Mouse (Mus musculus) liver, embryonic 16.5 days (tissue): ENCODE results near the gene Prss53. TPM values are rescaled to one million over a fixed set of nuclear protein-coding genes. Genes with fewer than 3 reads are reported as not detected.

Source experiments
- ATAC-seq: fragments of 200-750 bp; cut with Nextera tagmentation; 2 replicates; pipeline ENCODE4 v1.8.0; 2017; ENCODE audit warnings: low read depth, mild to moderate bottlenecking, moderate number of reproducible peaks, moderate library complexity
- H3K27ac ChIP-seq: fragments of 300-500 bp; sonication (generic); 2 replicates; pipeline ENCODE4 v1.5.1; 2014; ENCODE audit warnings: mild to moderate bottlenecking, low read length
- H3K27me3 ChIP-seq: fragments of 300-500 bp; sonication (generic); 2 replicates; pipeline ENCODE4 v1.6.1; 2014; ENCODE audit warnings: low read depth, low read length, mixed read lengths; ENCODE audit not compliant: control insufficient read depth, insufficient read depth
- H3K36me3 ChIP-seq: fragments of 300-500 bp; sonication (generic); 2 replicates; pipeline ENCODE4 v1.6.1; 2014; ENCODE audit warnings: mild to moderate bottlenecking; ENCODE audit not compliant: control insufficient read depth, insufficient read depth
- H3K4me1 ChIP-seq: fragments of 300-500 bp; sonication (generic); 2 replicates; pipeline ENCODE4 v1.6.1; 2014; ENCODE audit warnings: low read depth, low read length, mixed read lengths; ENCODE audit not compliant: control insufficient read depth
- H3K4me2 ChIP-seq: fragments of 300-500 bp; sonication (generic); 2 replicates; pipeline ENCODE4 v1.6.1; 2014; ENCODE audit warnings: low read depth, low read length, mixed read lengths
- H3K4me3 ChIP-seq: fragments of 300-500 bp; sonication (generic); 2 replicates; pipeline ENCODE4 v1.5.1; 2014; ENCODE audit warnings: low read depth, mild to moderate bottlenecking, low read length
- H3K9ac ChIP-seq: fragments of 300-500 bp; sonication (generic); 2 replicates; pipeline ENCODE4 v1.6.1; 2014; ENCODE audit warnings: low read depth, low read length
- H3K9me3 ChIP-seq: fragments of 300-500 bp; sonication (generic); replicated peaks from 2 replicates; pipeline ENCODE4 v1.6.1; 2016; ENCODE audit warnings: low read length; ENCODE audit not compliant: control insufficient read depth
- WGBS: fragments of 180-500 bp; shearing (Covaris S2); extraction: QIAGEN DNeasy Blood & Tissue Kit; methylation state at CpG from one replicate; pipeline ENCODE4 v1.1.7; 2014; ENCODE audit not compliant: insufficient replicate concordance; 5-methylcytosine and 5-hydroxymethylcytosine counted together
- polyA plus RNA-seq: library from polyadenylated mRNA; unstranded; fragments of >200 nt; fragmentation: Nextera tagmentation; extraction: Ambion mirVana; gene quantifications from 2 replicates; pipeline ENCODE4 v1.2.1, GENCODE M21; 2015

Gene Prss53
- polyA plus RNA-seq, 1 experiment from 2014 or later = 0.41 TPM

DNA sequence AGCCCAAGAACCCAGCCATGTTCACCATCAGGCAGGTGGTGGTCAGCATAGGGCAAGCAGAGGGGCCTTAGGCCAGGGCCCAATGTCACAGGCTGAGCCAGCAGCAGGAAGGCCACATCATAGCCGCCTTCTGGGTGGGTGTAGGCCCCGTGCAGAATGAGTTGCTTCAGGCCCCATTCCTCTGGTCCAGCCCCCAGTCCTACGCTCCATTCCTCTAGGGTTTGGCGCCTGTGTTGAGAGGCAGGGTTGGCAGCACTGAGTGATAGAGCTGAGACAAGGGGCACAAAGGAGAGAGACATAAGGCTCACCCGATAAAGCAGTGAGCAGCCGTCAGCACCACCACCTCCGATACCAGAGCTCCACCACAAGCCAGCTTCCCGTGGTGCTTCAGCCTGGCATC is 3.6 kb downstream of the Prss53 start:
- Histone ChIP-seq H3K9ac (no peak overlapping the region), H3K4me1 (peaks cover 4% of the 10 kb centered on the region), H3K4me2 (no peak overlapping the region), H3K9me3 (no peaks in the 10 kb centered on the region), H3K27me3 (no peaks in the 10 kb centered on the region), H3K27ac (no peak overlapping the region), H3K4me3 (no peak overlapping the region), H3K36me3 (peaks cover 30% of the 10 kb centered on the region)
- no peak for ATAC-seq
- WGBS = 88% methylated on average over 8 of the region's 8 CpGs

DNA sequence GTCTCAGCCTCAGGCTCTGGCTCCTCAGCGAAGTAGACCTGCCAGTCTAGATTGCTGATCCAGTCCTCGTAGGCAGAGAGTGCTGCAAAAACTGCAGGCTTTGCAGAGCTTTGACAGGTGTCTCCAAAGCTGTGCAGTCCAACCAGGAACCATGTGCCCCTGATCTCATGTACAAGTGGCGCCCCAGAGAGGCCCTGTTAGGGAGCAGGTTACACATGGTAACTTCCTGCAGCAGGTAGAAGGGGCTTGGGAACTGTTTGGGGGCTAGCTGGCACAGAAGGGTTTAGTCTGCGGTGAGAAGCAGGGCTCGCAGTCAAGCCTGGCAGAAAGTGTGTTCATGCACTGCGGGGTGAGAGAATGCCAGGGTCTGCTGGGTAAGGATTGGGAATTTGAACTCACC is 4.2 kb downstream of the Prss53 start:
- 88% methylated on average over 6 of the region's 6 CpGs for WGBS
- Histone ChIP-seq H3K4me1 (peaks cover 4% of the 10 kb centered on the region), H3K9ac (0 out of 2 replicates have a peak overlapping the region, but pooled peaks have one; percentile 8), H3K9me3 (peaks cover 3% of the 10 kb centered on the region; the same call in 1 of the 2 replicates), H3K4me3 (no peak overlapping the region), H3K36me3 (peaks cover 36% of the 10 kb centered on the region), H3K27me3 (no peaks in the 10 kb centered on the region), H3K4me2 (no peak overlapping the region), H3K27ac (no peak overlapping the region)
- no peak for ATAC-seq

DNA sequence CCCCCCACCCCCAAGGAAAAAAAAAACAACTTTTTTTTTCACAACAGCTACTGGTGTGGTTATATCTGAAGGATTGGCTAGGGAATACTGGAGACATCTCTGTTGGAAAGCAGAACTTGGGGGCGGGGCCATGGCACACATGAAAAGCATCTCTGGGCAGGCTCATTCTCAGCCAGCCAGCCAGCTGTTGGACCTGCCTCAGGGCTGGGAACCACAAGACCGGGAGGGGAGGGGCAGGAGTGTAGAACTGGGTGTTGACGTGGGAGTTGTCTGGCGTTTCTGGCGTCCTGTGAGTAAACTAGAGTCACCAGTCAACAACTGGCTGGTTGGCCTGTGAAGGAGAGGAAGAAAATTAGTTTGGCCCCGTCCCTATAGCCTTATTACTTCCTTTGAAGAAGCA is 4.8 kb downstream of the Prss53 start:
- Histone ChIP-seq H3K9ac (no peak overlapping the region), H3K4me1 (peaks cover 4% of the 10 kb centered on the region), H3K4me2 (no peak overlapping the region), H3K27me3 (no peaks in the 10 kb centered on the region), H3K9me3 (peaks cover 3% of the 10 kb centered on the region), H3K36me3 (peaks cover 42% of the 10 kb centered on the region), H3K4me3 (no peak overlapping the region), H3K27ac (no peak overlapping the region)
- no peak for ATAC-seq
- WGBS = 46% methylated on average over 6 of the region's 6 CpGs

DNA sequence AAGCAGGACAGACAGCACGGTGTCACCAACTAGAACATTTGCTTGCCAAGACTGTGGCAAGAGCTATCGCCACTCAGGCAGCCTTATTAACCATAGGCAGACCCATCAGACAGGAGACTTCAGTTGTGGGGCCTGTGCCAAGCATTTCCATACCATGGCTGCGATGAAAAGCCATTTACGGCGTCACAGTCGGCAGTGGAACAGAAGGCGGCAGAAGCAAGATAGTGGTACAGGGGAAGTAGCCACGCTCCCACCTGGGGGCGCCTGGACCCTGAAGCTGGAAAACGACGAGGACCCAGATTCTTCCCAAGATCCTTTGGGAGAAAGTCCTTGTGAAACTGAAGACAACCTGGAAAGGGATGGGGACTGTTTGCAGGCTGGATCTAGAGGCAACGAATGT is 10.3 kb downstream of the Prss53 start:
- H3K4me3 ChIP-seq = no peak overlapping the region
- H3K9ac ChIP-seq = no peak overlapping the region
- H3K9me3 ChIP-seq = peaks cover 26% of the 10 kb centered on the region
- H3K4me2 ChIP-seq = no peak overlapping the region
- H3K36me3 ChIP-seq = peaks cover 62% of the 10 kb centered on the region
- peaks cover 8% of the 10 kb centered on the region for H3K4me1 ChIP-seq
- no peak for ATAC-seq
- no peaks in the 10 kb centered on the region for H3K27me3 ChIP-seq
- 90% methylated on average over 12 of the region's 12 CpGs for WGBS
- no peak overlapping the region for H3K27ac ChIP-seq

DNA sequence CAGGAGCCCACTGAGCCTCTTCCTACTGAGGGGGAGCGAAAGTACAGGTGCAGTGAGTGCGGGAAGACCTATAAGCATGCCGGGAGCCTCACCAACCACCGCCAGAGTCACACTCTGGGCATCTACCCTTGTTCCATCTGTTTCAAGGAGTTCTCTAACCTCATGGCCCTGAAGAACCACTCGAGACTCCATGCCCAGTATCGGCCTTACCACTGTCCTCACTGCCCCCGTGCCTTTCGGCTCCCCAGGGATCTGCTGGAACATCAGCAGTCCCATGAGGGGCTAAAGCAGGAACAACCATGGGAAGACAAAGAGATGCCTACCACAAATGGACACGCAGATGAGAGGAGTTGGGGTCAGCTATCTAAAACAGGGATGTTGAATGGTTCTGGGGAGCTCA is 11.5 kb downstream of the Prss53 start:
- no peak for ATAC-seq
- WGBS = 91% methylated on average over 9 of the region's 9 CpGs

DNA sequence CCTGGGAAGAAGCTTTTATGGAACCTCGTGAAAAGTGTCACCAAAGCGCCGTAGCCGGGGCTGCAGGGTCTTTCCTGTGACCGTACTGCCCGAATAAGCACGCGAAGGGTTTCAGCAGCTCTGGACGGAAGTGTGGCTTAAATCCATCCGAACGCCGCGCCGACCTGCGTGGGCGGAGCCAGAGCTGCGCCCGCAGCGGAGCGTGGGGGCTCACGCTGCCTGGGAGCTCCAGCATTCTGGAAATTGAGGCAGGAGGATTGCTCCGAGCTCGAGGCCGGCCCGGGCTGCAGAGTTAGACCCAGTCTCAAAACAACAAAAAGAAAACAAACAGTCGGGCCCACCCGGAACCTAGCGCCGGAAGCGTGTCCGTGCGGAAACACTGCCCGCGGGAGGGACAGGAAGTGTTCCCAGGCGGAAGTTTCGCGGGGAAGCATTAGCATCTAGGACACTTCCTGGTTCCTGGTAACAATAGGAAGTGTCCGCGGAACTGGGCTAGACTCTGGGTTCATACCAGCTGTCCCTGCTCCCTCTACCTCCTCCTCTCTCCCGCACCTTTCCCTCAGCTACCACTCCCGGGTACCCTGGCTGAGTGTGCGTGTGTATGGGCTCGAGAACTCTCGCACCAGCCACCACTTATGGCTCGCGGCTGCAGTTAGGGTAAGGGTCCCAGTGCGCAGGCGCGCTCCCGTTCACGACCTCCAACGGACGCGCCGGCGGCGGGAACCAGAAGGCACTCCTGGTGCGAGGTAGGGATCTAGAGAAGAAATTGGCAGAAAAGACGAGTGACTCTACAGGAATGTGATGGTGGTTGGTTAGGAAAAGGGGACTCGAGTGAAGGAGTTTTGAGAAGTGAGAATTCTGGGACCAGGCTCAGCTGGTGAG is 14.1 kb downstream of the Prss53 start, which contains the start of gene Zfp668:
Zfp668 (minus strand) TSS at position 362 of the 882 bp plus-strand sequence.
- peak; percentile 74 for ATAC-seq
- WGBS = under 1% methylated on average over 60 of the region's 60 CpGs
- Histone ChIP-seq H3K27me3 (no peaks in the 10 kb centered on the region), H3K4me2 (peak within 1 kb of the TSS; percentile 88), H3K9ac (peak within 1 kb of the TSS; percentile 96), H3K36me3 (peaks cover 36% of the 10 kb centered on the region), H3K27ac (peak within 1 kb of the TSS; percentile 96), H3K4me3 (peak within 1 kb of the TSS; percentile 92), H3K9me3 (peaks cover 24% of the 10 kb centered on the region), H3K4me1 (peaks cover 23% of the 10 kb centered on the region)

More for the DNA sequence above, 11.5 kb downstream of the Prss53 start:
- no peak overlapping the region for H3K4me3 ChIP-seq
- peaks cover 17% of the 10 kb centered on the region for H3K4me1 ChIP-seq
- H3K9me3 ChIP-seq = peaks cover 26% of the 10 kb centered on the region
- H3K4me2 ChIP-seq = no peak overlapping the region
- no peaks in the 10 kb centered on the region for H3K27me3 ChIP-seq
- H3K27ac ChIP-seq = no peak overlapping the region
- peaks cover 57% of the 10 kb centered on the region for H3K36me3 ChIP-seq
- H3K9ac ChIP-seq = no peak overlapping the region

DNA sequence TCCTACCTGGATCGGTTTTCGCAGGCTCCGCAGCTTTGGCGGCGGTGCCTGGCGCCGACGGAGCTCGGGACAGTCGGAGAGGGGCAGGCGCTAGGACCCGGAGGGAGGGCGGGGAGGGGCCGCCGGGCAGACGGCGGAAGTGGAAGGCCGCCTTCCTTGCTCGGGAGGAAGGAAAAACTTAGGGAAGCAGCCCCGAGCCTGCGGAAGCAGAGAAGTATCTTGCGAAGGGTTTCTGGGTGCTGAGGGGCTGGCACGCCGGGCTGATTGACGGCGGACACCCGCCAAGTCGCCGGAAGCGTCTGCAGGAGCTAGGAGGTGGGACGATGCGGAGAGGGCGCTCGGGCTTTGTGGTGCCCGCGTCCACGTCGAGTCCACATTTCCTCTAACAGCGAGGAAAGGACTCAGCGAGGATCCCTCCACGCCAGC is 14.7 kb downstream of the Prss53 start, which contains the start of gene Zfp646:
Zfp646 (plus strand) TSS at position 181 of the 426 bp plus-strand sequence.
- peak within 1 kb of the TSS; percentile 88 for H3K4me2 ChIP-seq
- no peaks in the 10 kb centered on the region for H3K27me3 ChIP-seq
- ATAC-seq = peak; percentile 85
- H3K9ac ChIP-seq = peak within 1 kb of the TSS; percentile 96
- peak within 1 kb of the TSS; percentile 96 for H3K27ac ChIP-seq
- H3K4me3 ChIP-seq = peak within 1 kb of the TSS; percentile 92
- H3K9me3 ChIP-seq = peaks cover 23% of the 10 kb centered on the region
- H3K36me3 ChIP-seq = peaks cover 29% of the 10 kb centered on the region
- H3K4me1 ChIP-seq = peaks cover 23% of the 10 kb centered on the region
- under 1% methylated on average over 41 of the region's 41 CpGs for WGBS

DNA sequence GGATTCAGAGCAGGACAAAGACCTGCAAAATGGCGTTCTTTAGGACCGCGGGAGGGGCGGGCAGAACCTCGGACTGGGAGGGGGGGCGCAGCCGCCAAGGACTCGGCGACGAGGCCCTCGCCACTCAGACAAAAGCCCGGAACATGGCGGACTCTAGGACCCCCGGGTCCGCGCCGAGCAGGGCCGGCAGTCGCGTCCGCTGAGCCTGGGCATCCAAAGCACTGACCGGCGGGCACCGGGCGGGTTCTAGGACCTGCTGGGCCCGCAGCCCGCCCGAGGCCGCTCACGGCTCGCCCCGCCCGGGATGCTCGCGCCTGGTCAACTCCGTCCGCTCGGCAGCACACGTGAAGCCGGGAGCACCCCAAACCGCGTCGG is 15.2 kb downstream of the Prss53 start:
- WGBS = under 1% methylated on average over 38 of the region's 43 CpGs
- Histone ChIP-seq H3K27me3 (no peaks in the 10 kb centered on the region), H3K4me2 (peak overlapping the region; percentile 88), H3K4me3 (peak overlapping the region; percentile 92), H3K36me3 (peaks cover 25% of the 10 kb centered on the region), H3K4me1 (peaks cover 23% of the 10 kb centered on the region), H3K9ac (peak overlapping the region; percentile 96), H3K9me3 (peaks cover 22% of the 10 kb centered on the region), H3K27ac (peak overlapping the region; percentile 96)
- peak; percentile 71 for ATAC-seq
